Mouse (Mus musculus) adrenal gland, postnatal 25 days (tissue): Measurements from ENCODE around the gene Acsbg2. TPM values are rescaled to one million over a fixed set of nuclear protein-coding genes. Genes with fewer than 3 reads are reported as not detected.
"Not testable (repeated sequence)": the region's sequence is repeated elsewhere in the genome, so short reads cannot be mapped to it uniquely, and the experiment has no call there.

Source experiments
- DNase-seq: peaks from one replicate; pipeline ENCODE4 v3.0.0; 2021; ENCODE audit warnings: mixed read lengths
- long read RNA-seq: library from polyadenylated mRNA; stranded (forward); transcript quantifications from one replicate; pipeline ENCODE4 v2.0.0, GENCODE M21; 2021
- total RNA-seq: library from RNA; stranded (reverse); gene quantifications from 2 replicates; pipeline ENCODE4 v1.2.3, GENCODE M21; 2021

Acsbg2 gene
- 0.71 and 0.76 TPM in 2 replicates for total RNA-seq
- long read RNA-seq, partial matches to known transcripts: 1 of 1 reads
- long read RNA-seq, other reads (novel, unspliced or antisense): 0 of 1 reads

DNA sequence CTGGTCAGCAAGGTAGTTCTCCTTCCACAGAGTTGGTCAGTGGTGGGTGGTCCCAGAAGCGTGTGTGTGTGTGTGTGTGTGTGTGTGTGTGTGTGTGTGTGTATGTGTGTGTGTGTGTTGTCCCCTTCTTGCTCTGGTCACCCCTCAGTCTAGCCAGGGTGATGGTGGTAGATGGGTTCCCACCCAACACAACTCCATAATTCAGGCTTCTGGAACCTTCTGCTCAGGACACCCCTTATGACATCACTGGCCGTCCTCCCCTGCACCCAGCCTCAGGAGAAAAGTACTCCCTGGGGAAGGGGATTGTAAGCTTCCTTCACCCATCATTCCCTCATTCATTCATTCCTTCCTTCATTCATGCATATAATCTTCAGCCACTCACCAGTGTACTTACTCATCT is at the start of gene Acsbg2:
Gene Acsbg2, minus strand, starts transcription at position 211 of the 400 bp plus-strand sequence.
- no peak for DNase-seq

DNA sequence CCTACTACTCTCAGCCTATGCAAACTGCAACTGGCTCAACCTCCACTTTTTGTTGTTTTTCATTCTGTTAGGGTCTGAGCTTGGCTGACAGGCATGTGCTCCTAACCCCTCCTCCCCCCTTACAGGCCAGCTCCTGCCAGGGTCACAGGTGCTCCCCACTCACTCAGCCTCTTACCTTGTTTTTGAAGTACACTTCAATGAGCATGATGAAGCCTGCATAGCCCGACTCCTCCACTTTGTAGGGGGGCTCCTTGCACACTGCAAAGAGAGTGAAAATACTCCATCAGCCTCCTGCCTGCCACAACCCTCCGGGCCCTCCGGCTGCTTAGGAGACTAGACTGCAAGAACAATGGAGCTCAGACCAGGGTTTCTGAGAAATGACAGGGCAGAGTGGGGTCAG is 45.5 kb upstream of the Acsbg2 start:
- DNase-seq: no peak

DNA sequence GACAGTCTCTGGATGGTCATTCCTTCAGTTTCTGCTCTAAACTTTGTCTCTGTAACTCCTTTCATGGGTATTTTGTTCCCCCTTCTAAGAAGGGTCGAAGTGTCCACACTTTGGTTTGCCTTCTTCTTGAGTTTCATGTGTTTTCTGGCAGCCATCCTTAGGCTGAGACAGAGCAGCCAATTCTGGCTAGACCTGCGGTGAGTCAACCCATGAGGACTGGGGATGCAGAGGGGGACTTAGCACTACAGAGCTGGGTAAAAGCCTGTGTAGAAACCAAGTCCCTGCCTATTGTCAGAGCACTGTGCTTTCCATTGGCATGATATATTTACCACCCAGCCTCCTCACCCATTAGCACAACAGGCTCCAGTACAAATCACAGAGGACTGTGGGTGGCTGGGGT is 42.9 kb upstream of the Acsbg2 start:
- DNase-seq: no peak

DNA sequence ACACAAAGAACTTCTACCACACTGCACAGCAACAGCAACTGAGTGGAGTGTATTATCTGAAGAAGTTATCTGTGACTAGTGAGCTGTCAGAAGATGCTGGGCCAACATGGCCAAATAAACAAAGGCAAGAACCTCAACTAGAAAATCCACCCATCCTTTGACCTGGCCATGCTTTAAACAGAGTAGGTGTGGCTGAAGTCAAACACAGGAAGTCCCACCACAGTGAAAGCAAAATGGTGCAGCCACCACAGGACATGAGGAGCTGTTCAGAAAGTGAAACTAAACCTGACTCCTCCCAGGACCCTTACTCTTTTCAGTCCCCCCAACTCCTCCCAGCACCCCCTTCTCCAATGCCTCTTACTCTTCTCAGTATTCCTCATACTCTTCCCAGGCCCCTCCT is 39.2 kb upstream of the Acsbg2 start:
- DNase-seq: no peak

GRCm38 (mm10) chr17:56913023-56913422 is 38.8 kb upstream of the Acsbg2 start:
- no peak for DNase-seq

DNA sequence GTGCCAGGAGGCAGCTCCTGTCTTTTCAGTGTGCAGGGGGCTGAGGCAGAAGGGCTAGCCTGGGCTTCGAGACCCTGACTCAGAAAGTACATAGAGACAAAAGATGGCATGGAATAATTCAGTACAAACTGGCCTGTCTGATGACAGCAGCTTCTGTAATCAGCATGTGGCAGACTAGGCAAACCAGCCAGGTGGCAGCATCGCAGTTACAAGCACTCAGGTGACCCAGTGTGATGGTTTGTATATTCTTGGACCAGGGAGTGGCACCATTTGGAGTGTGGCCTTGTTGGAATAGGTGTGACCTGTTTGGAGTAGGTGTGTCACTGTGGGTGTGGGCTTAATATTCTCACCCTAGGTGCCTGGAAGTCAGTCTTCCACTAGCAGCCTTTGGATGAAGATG is 35.5 kb upstream of the Acsbg2 start:
- not testable (repeated sequence) for DNase-seq

- no peak for DNase-seq
These were observed 33.6 kb upstream of the Acsbg2 start for GRCm38 (mm10) chr17:56907887-56908286.

DNA sequence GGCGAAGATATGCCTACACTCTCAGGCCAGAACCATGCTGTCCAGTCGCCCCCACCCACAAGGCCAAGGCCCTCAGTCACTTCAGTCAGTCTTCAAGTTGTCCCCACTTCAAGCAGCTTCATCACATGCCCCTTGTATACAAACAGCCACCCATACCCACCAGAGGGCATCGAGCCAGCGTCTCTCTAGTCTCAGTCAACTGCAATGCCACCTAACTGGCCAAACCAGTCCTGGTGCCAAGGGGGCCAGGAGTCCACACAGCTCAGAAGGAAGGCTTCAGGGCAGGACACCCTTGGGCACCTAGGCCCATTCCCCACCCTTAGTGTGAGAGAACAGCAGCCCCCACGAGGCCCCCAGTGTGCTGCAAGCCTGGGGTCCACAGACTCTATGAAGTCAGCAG is 32.8 kb upstream of the Acsbg2 start:
- no peak for DNase-seq

- no peak for DNase-seq
These were observed 31.9 kb upstream of the Acsbg2 start for GRCm38 (mm10) chr17:56906166-56906565.

DNA sequence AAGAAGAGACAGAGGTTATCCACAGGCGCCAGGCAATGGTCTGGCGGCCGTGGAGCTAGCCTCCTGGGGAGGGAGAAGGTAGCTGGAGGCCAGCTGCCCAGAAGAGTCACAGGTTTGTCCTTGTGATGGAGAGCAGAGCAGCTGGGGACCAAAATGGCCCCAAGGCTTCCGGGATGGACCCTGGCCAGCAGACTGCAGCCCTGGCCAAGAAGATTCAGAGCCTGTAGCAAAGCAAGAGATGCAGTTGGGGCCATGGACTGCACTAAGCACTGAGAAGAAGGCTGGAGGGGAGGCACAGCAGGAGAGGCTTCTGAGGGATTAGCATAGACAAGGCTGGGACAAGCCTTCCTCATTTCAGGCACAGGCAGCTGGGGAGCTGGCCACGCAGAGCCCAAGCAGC is 28.5 kb upstream of the Acsbg2 start:
- DNase-seq: no peak

DNA sequence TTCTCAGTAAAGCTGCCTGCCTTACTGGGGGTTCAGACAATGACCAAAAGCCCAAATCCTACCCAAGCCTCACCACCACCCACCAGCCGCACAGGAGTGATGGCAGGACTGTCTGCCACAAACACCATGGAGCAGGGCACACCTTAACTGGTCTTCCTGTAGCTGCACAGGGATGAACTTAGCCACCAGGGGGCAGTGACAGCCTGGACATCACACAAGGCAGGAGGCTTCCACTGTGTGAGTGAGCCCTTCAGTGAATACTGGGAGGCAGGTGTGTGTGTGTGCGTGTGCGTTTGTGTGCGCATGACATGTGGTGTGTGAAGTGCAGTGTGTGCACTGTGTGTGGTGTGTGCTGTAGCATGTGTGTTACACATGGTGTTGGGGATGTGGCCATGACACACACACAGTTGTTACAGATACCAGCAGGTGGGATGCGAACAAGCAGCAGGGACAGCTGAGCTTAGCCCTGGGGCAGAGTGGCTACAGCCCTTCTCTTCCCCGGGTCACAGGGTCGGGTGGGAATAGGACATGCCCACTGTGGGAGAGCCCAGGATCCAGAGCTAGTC is 23.5 kb upstream of the Acsbg2 start:
- DNase-seq: peak; percentile 80

- DNase-seq: no peak
These were observed 22.4 kb upstream of the Acsbg2 start for GRCm38 (mm10) chr17:56896513-56897129.

DNA sequence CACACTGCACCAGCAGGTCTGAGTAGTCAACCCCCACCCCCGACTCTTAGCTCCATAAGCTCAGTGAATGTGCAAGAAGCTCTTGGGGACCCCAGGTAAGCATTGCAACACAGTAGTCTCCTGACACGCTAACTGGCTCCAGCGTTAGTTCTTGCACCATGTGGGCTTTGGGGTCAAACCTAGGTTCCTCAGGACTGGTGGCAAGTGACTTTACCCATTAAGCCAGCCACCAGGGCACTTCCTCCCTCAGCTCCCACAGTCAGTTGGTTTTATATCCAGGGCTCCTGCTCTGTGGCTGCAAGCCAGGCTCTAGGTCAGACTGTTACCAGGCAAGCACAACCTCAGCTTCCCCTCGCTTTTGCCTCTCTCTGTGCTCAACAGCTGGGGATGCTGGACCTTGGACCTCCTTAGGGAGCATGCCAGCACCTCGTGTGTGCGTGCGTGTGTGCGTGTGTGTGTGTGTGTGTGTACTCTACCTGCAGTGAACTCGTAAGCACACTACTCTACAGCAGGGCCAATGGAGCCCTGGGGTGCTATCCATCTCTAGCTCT is 21.2 kb upstream of the Acsbg2 start:
- no peak for DNase-seq

DNA sequence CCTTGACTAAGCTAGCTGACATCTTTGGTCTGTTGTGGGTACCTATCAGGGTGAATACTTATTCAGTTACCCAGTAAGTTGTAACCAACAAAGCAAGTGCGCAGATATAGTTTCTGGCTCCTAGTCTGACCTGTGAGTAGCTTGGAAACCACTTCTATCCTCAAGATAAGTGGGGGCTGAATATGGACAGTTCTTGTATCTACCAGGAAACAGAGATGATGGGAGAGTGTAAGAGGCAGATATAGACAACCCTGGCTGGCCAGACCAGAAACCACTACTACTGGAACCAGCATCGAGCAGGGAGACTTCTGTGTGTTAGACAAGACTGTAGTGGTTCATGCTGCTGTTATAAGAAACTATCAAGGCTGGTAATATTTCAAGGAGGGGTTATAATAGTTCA is 15.8 kb upstream of the Acsbg2 start:
- DNase-seq: no peak

DNA sequence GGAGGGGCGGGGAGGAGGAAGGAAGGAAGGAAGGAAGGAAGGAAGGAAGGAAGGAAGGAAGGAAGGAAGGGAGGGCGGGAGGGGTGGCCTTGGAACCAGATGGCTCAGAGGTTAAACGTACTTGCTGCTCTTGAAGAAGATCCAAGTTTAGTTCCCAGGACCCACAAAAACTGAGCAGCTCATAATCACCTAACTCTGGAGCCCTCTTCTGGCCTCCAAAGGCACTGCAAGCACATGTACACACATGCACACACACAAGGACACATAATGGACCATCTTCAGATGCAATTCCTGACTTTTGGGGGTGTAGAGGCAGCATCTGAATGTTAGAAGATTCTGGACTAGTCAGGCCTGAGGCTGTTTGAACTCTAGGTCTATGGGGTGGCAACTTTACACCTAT is 13.8 kb upstream of the Acsbg2 start:
- DNase-seq: no peak

DNA sequence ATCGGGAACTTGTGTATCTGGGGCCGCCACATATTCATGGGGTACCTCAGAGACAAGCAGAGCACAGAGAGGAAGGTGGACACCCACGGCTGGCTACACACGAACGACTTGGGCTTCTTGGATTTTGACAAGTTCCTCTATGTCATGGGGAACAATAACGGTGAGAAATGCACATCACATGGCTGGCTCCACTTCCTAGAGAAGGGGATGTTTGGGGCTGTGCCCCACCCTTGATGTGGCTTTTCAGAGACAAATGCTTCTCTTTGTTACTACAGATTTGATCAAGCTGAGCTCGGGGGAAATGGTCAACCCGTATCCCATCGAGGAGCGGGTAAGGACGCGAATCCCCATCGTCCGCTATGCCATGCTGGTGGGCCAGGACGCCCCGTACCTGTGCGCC is 10.6 kb upstream of the Acsbg2 start:
- no peak for DNase-seq

- peak; percentile 40 for DNase-seq
These were observed 10.1 kb upstream of the Acsbg2 start for GRCm38 (mm10) chr17:56884331-56884730.

DNA sequence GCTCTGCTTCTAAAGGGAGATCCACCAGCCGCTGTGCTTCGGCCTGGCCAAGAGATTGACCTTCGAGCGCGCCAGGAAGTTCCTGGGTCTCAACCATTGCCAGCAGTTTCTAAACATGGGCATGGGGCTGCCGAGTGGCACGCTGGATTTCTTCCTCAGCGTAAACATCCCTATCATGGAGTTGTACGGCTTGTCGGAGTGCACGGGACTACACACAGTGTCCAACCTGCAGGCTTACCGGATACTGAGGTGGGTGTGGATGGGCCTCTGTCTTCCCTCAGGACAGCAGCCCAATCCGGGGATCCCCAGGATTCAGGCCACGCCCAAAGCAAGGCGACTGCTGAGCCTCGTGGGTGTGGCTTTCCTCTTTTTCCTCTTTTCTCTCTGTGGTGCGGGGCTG is 9.4 kb upstream of the Acsbg2 start:
- peak; percentile 48 for DNase-seq

GRCm38 (mm10) chr17:56877426-56877825 is 3.2 kb upstream of the Acsbg2 start:
- no peak for DNase-seq

DNA sequence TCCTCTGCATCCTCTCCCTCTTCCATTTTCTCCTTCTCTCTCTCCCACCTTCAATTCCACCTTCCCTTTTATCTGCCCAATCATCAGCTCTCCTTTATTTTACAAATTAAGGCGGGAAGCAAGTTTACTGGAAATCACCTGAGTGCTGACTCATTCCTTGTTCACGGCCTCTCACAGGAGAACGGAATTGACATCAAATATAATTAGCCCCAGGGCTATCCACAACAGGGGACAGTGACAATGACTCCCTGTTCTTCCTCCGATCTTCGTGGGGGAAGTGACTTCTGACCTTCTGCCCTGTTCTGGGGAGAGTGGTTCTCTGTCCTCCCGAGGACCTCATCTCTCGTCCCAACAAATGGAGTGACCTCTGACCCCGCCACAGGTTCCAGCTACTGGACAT is 2.7 kb upstream of the Acsbg2 start:
- no peak for DNase-seq

DNA sequence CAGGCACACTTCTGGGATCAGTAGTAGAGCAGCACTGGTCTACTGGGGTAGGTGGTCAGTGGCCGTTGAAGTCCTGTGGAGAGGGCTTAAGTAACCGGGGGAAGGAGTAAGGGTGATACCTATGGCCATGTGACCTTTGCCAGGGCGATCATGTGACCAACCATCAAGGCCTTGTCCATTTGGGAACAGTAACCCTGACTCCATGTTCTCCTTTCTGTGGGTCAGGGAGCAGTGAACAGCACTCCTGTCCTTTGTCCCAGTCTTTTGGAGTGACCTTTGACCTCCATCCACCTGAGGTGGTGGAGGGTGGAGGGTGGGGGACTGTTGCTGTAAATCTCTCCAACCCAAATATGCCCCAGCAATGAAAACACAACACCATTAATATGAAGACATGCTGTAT is 2.2 kb upstream of the Acsbg2 start:
- DNase-seq: no peak

GRCm38 (mm10) chr17:56874936-56875651 is 847 bp upstream of the Acsbg2 start, which contains the start of gene 1700061G19Rik:
Gene 1700061G19Rik, plus strand, starts transcription at chr17:56875477.
- DNase-seq: no peak

- no peak for DNase-seq
These were observed 1.7 kb downstream of the Acsbg2 start for GRCm38 (mm10) chr17:56872512-56872911.
